Mouse (Mus musculus) gastrocnemius, adult 18-20 months (tissue): ENCODE results near the gene Prox1. TPM values are rescaled to one million over a fixed set of nuclear protein-coding genes. Genes with fewer than 3 reads are reported as not detected.

ENCODE experiments used
- DNase-seq: peaks from one replicate; pipeline ENCODE4 v3.0.0; 2021; ENCODE audit warnings: low spot score
- long read RNA-seq, 2 experiments: library from polyadenylated mRNA; stranded (forward); transcript quantifications; one replicate each; pipeline ENCODE4 v2.0.0; 2021
- total RNA-seq, 2 experiments: library from RNA; stranded (reverse); gene quantifications; 2 replicates each; pipeline ENCODE4 v1.2.3; 2021

The Prox1 gene
- 1 to 10 TPM; 2.1 to 3.0 TPM for total RNA-seq
- long read RNA-seq, experiment 1, partial matches to known transcripts: 0 of 1 reads
- long read RNA-seq, experiment 1, other reads (novel, unspliced or antisense): 1 of 1 reads
- long read RNA-seq, experiment 2: 0 reads

DNA sequence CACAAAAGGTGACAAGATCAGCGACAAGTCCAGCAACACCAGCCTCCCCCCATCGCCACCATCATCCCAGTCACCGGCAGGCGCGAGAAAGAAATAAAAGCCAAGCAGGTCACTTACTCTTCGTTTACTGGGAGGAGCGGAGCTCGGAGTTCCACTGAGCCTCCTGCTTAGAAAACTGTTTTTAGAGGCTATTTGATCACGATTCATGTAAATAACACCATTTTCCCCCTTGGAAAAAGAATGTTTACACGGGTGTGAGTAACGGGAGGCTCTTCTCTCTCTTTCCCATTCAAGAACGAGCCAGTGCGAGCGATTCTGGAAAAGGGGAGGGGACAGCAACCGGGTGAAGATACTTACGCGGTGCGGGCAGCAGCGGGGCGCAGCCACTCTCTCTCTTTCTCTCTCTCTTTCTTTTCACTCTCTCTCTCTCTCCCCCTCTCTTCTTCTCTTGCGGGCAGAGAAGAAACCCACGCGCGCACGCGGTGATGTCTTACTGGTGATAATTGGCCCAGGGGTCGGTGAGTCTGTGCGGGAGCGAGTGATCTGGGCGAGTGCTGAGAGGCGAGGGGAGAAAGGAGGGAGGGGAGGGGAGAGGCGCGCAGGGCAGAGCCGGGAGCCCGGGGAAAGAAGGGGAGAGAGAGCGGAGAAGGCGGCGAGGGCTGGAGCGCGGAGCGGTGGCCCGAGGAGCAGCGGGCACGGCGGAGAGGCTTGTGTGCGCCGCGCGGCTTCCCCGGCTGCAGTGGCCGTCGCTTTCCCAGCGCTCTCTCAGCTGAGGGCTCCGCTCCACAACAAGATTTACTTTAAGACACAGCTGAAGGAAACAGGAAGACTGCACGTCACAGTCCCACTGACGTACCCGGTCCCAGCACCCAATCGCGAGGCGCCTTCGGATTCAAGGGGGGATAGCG, at the start of gene Prox1:
Prox1 (minus strand) TSS at position 804 of the 908 bp plus-strand sequence.
- DNase-seq: peak; percentile 43

DNA sequence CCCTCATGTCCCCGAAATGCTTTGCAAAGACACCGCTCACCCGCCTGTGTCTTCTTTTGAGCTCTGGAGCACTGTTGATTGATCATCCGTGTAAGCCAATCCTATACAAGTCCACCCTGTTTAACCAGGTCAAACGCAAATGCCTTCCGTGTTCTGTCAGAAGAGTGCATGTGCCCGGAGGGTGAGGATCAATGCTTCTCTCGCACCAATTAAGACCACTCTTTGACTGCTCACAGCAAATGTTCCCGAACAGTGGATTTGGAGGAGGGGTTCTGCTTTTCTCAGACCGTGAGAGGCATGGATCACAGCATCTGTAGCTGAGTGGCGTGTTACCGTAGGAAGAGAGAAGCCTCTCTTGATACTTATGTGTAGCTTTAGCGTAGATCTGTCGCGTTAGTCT, 46.1 kb upstream of the Prox1 start:
- no peak for DNase-seq

DNA sequence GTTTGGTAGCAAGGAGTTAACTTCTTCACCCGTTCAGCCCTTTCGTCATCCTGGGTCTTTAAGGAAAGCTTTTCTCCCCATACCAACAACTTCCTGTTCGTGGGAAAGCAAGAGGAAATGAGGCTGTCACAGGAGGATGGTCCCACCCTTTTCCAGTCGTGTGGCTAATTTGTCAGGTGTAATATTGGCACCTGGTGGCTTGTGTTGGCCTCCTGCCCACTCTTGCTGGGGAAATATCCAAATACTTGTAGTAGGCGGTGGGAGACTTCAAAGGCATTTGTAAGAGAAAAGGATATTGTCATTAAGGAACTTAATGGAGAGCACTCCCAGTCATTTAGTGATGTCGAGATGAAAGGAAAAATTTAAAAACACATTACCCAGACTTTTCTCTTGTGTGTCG, 44.1 kb upstream of the Prox1 start:
- DNase-seq: no peak

DNA sequence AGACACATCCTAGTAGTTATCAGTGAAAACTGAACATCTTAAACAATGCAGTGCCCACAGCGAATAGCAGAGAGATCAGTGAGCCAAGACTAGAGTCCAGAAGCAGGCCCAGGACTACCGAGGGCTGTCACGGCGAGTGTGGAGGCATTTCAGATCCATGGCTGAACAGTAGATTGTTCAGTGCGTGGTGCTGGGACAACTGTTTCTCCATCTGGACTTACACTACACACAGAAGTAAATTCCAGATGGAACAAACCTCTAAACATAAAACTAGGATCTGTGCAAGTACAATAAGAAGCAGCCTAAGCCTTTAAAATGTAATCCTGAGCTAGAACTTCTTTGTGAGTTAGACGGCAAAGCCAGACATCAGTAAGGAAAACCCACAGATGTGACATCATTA, 42.7 kb upstream of the Prox1 start:
- DNase-seq: no peak

DNA sequence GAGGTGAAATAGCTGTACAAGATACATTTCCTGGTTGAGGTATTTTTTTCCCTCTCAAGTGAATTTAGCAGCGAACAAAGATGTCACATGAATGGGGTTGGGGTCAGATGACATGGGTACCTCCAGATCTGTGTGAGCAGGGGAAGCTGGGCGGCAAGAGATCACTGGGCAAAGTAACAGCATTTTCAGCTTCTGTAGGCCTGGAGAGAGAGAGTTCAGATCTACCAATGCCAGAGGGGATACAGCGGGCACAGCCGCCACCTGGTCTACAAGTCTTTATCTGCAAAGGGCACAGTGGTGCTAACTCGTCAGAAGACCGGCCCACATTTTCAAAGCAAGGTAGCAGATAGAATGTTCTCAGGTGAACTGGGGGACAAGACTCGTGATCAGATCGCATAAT, 36.7 kb upstream of the Prox1 start:
- no peak for DNase-seq

DNA sequence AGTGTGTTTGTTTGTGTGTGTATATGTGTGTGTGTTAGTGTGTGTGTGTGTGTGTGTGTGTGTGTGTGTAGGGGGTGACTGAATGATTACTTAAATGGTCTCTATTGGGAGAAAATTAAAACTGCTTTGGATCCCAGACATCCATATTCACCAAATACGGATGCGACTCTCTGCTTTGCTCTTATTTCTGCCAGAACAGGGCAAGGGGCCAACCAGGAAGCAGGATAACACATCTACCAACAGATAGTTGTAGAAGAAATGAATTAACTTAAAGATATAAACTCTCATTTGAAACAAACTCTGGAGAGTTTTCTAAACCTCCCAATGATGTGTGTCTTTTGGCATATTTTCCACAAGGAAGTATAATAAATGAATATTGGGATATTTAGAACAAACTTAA, 35.2 kb upstream of the Prox1 start:
- DNase-seq: no peak

DNA sequence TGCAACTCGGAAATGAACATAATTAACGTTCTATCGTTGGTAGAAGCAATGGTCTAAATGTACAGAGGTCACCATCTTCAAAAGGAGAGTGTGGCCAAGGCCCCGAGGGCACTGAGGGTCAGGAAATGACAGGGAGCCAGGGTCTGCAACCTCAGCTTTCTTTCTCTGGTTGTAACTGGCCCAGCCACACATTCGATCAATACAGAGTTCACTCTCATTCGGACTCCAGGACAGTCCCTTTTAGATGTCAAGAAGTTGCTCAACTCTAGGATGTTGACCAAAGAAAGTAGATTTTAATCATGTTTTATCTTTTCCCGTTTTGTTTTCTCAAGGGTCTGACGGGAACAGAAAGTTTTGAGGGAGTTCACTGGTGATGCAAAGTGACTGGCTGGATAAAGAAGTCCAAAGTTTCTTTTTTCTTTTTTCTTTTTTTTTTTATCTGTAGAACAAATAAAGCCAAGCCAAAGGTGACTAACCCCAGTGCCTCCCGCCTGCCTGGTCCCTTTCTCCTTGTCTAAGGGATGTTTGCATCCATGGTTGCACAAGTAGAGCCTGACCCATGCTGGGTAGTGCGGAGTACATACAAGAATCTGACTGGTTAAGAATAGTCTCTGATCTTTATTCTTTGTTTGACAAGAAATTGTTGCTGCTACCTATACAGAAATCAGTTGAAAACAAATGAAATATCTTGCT, 34.0 kb upstream of the Prox1 start:
- DNase-seq: no peak

DNA sequence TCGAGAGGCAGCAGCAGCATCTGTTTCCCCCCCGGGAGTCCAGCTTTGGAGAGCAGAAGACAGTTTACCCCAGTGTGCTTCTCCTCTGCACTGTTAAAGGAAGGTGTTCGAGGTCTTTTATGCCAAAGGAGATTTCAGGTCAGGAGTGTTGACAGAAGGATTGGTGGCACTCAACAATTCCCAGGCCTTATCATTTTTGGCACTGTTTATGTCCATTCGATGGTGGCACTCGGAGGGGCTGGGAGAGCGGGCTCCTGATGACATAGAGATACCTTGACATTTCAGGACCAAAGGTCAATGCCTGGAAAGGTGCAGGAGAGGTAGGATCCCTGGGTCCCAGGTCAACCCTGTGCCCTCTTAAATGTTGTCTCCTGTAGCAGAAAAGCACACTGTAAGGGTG, 31.2 kb upstream of the Prox1 start:
- no peak for DNase-seq

DNA sequence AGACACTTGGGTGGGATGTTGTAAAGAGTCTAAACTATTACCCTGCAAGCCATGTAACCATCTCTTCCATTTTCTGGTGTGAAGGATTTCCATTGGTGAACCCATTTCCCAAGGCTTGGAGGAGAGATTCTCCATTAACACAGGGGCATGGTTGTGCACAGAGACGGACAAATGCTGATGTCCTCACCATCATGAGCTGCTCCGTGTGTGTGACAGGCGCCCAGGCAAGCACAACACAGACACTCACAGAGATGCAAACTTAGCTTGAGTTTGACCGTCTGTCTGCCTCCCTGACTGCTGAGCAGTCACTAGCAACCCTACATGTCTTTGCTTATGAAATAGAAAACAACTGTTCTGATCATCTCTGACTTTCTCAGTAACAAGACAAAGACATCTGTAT, 30.5 kb upstream of the Prox1 start:
- no peak for DNase-seq

DNA sequence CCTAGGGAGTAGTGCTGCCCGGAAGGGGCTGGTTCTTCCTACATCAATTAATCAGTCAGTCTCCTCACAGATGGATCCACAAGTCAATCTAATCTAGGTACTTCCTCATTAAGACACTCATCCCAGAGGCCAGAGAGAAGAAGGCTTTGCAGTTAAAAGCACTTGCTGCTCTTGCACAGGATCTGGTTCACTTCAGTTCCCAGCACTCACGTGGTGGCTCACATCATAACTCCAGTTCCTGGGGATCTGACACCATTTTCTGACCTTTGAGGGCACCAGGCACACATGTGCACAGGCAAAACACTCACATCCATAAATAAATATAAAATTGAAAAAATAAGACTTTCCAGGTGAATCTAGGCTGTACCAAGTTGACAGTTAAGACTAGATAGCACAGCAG, 27.7 kb upstream of the Prox1 start:
- no peak for DNase-seq

DNA sequence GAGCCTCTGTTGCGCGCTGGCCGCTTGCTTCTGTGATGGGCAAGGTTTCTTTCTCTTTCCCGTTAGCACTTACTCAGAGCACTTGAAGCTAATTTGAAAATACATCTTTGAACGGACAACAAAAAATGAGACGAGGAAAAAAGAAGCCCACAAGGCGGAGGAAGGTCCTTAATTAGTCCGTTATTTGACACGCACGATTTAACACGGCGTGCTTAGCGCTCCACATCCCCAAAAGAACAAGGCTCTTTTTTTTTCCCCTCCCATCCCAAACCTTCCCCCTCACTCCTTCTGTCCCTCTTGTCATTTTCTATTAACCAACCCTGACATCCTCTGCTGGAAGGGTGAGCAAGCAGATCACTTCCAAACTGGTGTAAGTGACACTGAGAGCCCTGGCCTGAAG, 21.5 kb upstream of the Prox1 start:
- DNase-seq: no peak

DNA sequence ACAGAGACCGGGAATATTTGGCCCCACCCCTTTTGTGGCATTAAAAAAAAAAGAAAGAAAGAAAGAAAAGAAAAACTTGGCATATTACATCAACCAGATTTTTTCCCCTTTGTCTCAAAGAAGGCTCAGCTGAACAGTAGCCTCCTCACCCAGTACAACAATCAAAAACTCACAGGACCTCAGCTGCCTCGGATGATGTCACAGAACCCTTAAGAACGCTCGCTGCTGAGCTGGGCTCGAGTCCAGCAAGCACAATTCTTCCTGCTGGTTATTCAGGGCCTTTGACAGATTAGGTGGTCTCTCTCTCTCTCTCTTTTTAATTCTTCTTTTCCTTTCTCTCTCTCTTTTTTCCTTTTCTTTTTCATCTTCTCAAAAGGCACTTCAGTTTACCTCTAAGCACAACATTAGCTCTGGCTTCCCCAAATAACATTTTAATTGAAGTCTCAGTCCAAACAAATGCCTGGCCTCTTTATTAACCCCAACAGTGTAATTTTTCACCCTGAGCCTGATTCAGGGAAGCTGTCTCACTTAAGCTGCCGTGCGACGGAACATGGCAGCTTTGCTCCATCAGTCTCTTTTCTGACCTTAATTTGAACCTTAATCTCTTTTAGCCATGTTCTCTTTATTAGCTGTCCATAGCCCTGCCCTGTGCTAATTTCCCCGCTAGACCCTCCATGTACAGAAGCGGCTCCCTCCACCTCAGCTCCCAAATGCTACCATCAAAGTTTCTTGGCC, 19.9 kb upstream of the Prox1 start:
- DNase-seq: no peak

DNA sequence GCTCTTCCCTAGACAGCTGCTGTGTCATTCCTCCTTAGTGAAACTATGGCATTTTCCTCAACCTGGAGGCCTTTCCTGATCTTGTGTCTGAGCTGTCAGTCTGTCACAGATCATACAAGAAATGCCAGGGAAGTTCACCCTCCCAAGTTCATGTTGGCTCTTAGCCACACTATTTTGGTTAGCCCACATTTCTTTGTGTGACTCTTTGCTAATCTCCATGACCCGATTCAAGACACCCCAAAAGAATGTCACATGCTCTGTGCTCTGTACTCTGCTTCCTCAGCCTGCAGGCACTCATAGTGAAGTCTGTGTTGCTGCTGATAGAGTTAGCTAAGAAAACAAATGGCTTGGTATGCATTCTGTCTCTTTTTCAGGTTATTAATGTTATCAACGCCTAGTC, 18.6 kb upstream of the Prox1 start:
- no peak for DNase-seq

DNA sequence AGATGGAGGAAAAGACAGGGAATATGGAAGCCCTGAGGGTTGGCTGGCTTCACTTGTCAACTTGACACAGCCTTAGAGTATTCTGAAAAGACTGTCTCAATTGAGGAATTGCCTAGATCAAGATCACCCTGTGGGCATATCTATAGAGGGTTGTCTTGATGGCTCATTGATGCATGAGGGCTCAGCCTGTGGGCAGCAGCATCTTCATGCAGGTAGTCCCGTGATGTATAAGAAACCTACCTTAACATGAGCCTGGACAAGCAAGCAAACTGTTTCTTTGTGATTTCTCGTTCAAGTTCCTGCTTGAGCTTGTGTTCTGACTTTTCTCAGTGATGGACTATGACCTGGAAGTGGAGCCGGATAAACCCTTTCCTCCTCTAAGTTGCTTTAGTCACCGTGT, 15.8 kb upstream of the Prox1 start:
- no peak for DNase-seq

DNA sequence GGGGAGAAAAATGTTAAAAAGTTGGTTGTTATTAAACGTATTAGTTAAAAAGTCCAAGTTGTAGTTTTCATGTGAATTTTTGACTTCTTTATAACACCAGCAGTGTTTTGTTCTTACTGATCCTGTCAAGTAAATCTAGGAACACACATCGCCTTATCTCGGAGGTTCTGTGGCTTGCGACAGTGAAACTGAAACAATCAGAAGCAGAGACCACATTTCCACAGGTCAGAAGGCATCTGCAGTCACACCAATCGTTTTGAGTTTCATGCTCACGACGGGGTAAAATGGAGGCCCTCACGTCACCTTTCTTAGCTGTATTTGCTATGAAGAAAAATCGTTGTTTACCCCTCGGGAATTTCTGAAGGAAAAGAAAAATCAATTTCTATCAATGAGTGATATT, 14.8 kb upstream of the Prox1 start:
- DNase-seq: no peak

DNA sequence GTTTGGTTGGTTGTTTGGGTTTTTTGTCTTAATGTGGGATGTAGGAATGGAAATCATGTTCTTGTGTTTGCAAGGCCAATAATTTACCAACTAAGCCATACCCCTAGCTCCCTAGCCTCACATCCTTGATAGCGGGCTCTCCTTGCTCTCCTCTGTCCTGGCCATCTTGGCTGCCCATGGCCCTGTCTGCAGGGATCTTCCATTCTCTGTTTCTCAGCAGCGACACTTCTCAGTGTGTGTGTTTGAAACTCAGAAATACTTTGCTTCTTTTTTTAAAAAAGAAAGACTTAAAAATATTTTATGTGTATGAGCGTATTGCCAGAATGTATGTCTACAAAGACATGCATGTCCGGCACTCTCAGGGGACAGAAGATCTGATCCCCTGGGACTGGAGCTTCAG, 13.1 kb upstream of the Prox1 start:
- no peak for DNase-seq

DNA sequence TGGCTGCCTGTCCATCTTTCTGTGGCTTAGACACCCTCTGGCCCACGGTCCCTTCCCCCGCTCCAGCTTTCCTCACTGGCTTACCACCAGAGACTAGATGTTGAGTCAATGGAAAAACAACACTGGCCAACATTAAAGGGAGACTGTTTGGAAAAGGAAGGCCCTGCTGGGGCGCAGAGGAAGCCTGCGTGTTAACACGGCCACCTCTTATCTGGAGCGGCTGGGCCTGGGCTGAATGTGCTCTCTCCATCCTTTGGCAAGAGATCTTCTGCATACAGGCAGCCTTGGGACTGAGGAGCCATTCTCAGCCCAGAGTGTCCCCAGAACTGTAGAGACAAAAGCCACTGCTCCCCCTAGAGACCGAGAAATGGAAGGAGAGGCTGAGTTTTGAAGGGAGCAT, 11.3 kb upstream of the Prox1 start:
- DNase-seq: no peak

DNA sequence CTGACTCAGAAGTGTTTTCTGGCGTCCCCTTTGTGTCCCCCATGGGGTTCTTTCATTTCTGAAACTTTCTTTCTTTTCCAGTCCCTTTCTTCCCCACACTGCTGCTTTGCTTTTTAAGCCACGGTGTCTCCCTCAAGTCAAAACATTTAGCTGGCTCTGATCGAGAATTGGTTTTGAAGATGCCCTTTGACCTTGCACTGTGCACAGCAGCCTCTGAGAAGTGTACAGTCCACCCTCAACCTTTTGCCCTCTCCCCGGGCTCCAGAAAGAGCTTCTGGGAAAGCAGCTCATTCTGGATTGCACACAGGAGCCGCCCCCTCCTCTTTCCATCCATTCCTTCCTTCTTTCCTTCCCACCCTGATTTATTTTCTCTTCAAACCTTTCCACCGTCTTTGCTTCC, 10.3 kb upstream of the Prox1 start:
- DNase-seq: no peak

DNA sequence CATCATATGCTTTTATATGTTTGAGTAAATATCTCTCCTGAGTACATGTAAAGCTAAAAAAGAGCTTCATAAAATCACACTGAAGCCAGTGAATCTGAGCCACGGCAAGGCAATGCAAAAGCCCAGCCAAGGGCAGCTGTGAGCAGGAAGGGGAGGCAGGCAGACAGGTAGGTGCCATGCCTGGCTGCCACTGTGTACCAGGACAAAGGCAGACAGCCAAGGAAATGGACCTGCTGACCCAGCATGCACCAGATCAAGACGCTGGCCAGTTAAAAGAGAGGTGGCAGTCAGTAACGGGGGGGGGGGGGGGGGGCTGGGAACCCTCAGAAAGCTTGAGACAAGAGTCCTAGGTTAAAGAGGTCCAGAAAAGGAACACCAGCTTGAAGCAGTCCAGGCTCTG, 6.4 kb upstream of the Prox1 start:
- no peak for DNase-seq

DNA sequence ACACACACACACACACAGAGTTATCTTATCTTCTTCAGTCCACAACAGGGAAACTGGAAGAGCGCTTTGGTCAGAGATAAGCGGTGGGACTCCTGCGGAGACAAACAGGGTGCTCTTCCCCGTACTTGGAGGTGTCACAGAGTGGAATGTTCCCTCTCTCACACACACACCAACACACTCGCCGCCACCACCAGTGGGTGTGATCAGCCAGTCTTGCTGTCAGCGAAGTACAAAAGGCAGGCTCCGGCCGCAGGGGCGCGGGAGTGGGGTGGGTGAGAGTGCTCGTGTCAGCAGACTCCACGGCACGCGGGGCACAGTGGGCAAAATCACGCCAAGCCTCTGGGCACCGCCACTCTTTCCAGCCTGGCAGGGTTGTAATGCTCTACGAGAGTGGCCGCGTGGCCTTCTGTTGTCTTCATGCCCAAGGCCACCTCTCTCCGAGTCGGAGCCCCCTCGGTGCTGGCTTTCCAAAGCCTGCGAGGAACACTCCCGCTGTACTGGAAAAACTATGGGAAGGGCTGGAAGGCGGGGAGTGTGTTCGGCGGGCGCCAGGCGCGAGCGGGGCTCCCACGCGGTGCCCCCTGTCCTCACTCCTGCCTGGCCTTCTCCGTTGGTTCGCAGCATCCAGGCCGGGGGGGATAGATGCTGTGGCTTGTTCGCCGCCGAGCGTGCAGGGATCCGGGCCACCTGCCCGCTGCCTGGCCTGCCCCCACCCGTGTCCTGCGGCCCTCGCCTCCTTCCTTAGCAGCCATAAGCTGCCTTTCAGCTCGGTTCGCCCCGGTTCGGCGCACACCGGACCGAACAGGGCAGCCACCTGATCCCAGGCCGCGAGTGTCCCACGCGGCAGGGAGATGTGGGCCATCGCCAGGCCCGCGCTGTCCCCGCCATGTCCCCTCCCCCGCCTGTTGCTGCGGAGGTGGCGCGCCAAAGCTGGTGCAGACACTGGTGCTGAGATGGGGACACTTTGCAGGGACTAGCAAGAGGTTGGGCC, 4.5 kb upstream of the Prox1 start:
- no peak for DNase-seq

DNA sequence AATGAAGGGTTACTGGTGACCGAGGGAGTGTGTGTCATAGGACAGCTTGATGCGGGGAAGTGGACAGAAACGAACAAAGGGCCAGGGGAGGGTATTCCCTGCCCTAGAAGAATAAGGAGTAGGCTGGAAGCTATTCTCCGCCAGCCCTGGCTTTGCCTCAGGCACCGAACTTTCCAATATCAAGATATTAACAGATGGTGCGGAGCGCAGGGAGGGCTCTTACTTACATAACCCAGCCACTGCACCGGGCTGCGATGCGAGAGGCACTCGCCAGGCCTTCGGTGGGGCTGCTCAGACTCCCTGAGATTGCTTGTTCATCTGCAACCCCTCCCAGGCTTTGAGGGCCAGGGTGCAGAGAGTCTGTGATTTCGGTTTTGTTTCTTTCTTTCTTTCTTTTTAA, 3.7 kb upstream of the Prox1 start:
- DNase-seq: no peak
